Comparison of ENCODE assay signal across 12 mouse cellular contexts in genomic region chr13:98124113-98124745, GRCm38 (mm10).
DNase-seq lines count a peak whose midpoint lies in the region; ATAC-seq and TF ChIP-seq lines count a peak whose summit lies in the region.
"Had no signal": no experiment of that assay in that cellular context is flagged by ENCODE, and none has a peak within 500 bp of the region (broad histone marks: within the 10 kb centered on the region; RNA-seq: fewer than 3 reads in every experiment).

No protein-coding gene starts in this region.

- H3K27ac ChIP-seq in heart, embryonic 10.5 days: peak overlapping the region; percentile 64
- H3K27ac ChIP-seq in CH12.LX (ENCODE audit: insufficient read depth, low read depth): no peak overlapping the region
- H3K27ac ChIP-seq in heart, postnatal 0 days (ENCODE audit: low read depth): peak overlapping the region; percentile 10; the same call in 1 of the 2 replicates
- H3K27ac ChIP-seq in kidney, embryonic 16.5 days (ENCODE audit: low read length): no peak overlapping the region
- H3K27ac ChIP-seq: left cerebral cortex, adult 2 months; midbrain, embryonic 12.5 days had no signal

- no peak for TF ChIP-seq CTCF in CH12.LX (conservative IDR thresholded peaks at IDR 0.05 in 1 of 2, IDR thresholded peaks at IDR 0.05 in 1 of 2; ENCODE audit: low read depth in 2 of 2, low read length in 2 of 2)
- TF ChIP-seq CTCF in heart, postnatal 0 days (IDR thresholded peaks at IDR 0.05; ENCODE audit: low read depth): no peak

- dilution Hi-C loops in CH12.LX (cut with MboI; ENCODE audit: extremely low pct_ligation_motif_present, extremely low pct_unique_long_range_greater_than_20kb, low sequenced_read_pairs): no loop called here

- H3K4me3 ChIP-seq in heart, embryonic 10.5 days: peak overlapping the region; percentile 12; the same call in 1 of the 2 replicates
- H3K4me3 ChIP-seq in CH12.LX (replicated peaks in 1 of 3; ENCODE audit: low read depth in 2 of 3, low read length in 2 of 3, poor library complexity in 1 of 3): no peak overlapping the region
- H3K4me3 ChIP-seq in heart, postnatal 0 days (ENCODE audit: low read depth, low read length): no peak overlapping the region
- peak overlapping the region; percentile 73 for H3K4me3 ChIP-seq in megakaryocyte, embryonic 14.5 days (replicated peaks)
- no peak overlapping the region for H3K4me3 ChIP-seq in kidney, embryonic 16.5 days (ENCODE audit: low read length)
- H3K4me3 ChIP-seq: erythroblast, embryonic 14.5 days; left cerebral cortex, adult 2 months; midbrain, embryonic 12.5 days had no signal

- no peak for ATAC-seq in heart, postnatal 0 days (ENCODE audit: insufficient read depth, low read depth)
- ATAC-seq in kidney, embryonic 16.5 days (ENCODE audit: low FRiP score, low TSS enrichment): no peak

- TF ChIP-seq EP300 in CH12.LX (IDR thresholded peaks at IDR 0.05; ENCODE audit: low read length): no peak
- TF ChIP-seq EP300 in heart, postnatal 0 days (IDR thresholded peaks at IDR 0.05; ENCODE audit: low read depth): no peak

- H3K79me2 ChIP-seq in CH12.LX (replicated peaks; ENCODE audit: control insufficient read depth, extremely low read depth, insufficient read depth, poor library complexity, severe bottlenecking): no peaks in the 10 kb centered on the region

- peaks cover 34% of the 10 kb centered on the region for H3K4me1 ChIP-seq in heart, embryonic 10.5 days
- H3K4me1 ChIP-seq in CH12.LX (ENCODE audit: control insufficient read depth in 1 of 2, insufficient read depth in 2 of 2): peaks cover 0 to 38% of the 10 kb centered on the region in 2 experiments; a peak in 2 of 4 replicates
- H3K4me1 ChIP-seq in heart, postnatal 0 days (ENCODE audit: control insufficient read depth, insufficient read depth): peaks cover 13% of the 10 kb centered on the region; the same call in 1 of the 2 replicates
- peaks cover 14% of the 10 kb centered on the region for H3K4me1 ChIP-seq in megakaryocyte, embryonic 14.5 days
- 0 out of 2 replicates have a peak, but pooled peaks cover 5% of the 10 kb centered on the region for H3K4me1 ChIP-seq in kidney, embryonic 16.5 days (ENCODE audit: insufficient read depth, low read length)
- H3K4me1 ChIP-seq: midbrain, embryonic 12.5 days had no signal

- no peak for TF ChIP-seq RAD21 in CH12.LX (IDR thresholded peaks at IDR 0.05; ENCODE audit: low read depth, low read length)

- no peaks in the 10 kb centered on the region for H3K36me3 ChIP-seq in heart, embryonic 10.5 days
- H3K36me3 ChIP-seq in CH12.LX (replicated peaks in 1 of 2; ENCODE audit: control insufficient read depth in 1 of 2, insufficient read depth in 1 of 2, low read length in 1 of 2): no peaks in the 10 kb centered on the region
- H3K36me3 ChIP-seq in heart, postnatal 0 days (replicated peaks; ENCODE audit: control insufficient read depth, insufficient read depth, low read length): no peaks in the 10 kb centered on the region
- H3K36me3 ChIP-seq in megakaryocyte, embryonic 14.5 days (replicated peaks; ENCODE audit: low read length): no peaks in the 10 kb centered on the region
- no peaks in the 10 kb centered on the region for H3K36me3 ChIP-seq in kidney, embryonic 16.5 days (ENCODE audit: insufficient read depth, low read length)
- H3K36me3 ChIP-seq: midbrain, embryonic 12.5 days had no signal

- H3K4me2 ChIP-seq in CH12.LX (ENCODE audit: insufficient read depth, low read depth, poor library complexity, severe bottlenecking): peak overlapping the region; percentile 52; the same call in 1 of the 2 replicates
- peak overlapping the region; percentile 40 for H3K4me2 ChIP-seq in heart, postnatal 0 days (ENCODE audit: low read depth, low read length)
- no peak overlapping the region for H3K4me2 ChIP-seq in kidney, embryonic 16.5 days (replicated peaks; ENCODE audit: low read depth, low read length)
- H3K4me2 ChIP-seq: midbrain, embryonic 12.5 days had no signal

- no peaks in the 10 kb centered on the region for H3K27me3 ChIP-seq in heart, embryonic 10.5 days (ENCODE audit: insufficient read depth, poor library complexity, severe bottlenecking)
- H3K27me3 ChIP-seq in CH12.LX (replicated peaks): no peaks in the 10 kb centered on the region
- no peaks in the 10 kb centered on the region for H3K27me3 ChIP-seq in heart, postnatal 0 days (ENCODE audit: control insufficient read depth, insufficient read depth, low read length)
- peaks cover 65% of the 10 kb centered on the region for H3K27me3 ChIP-seq in megakaryocyte, embryonic 14.5 days (replicated peaks)
- no peaks in the 10 kb centered on the region for H3K27me3 ChIP-seq in kidney, embryonic 16.5 days (ENCODE audit: insufficient read depth, low read length)
- H3K27me3 ChIP-seq: midbrain, embryonic 12.5 days had no signal

- no peaks in the 10 kb centered on the region for H3K9me3 ChIP-seq in heart, embryonic 10.5 days
- peaks cover 2% of the 10 kb centered on the region for H3K9me3 ChIP-seq in CH12.LX (replicated peaks; ENCODE audit: low read length)
- H3K9me3 ChIP-seq in heart, postnatal 0 days (replicated peaks; ENCODE audit: control insufficient read depth, low read length): no peaks in the 10 kb centered on the region
- H3K9me3 ChIP-seq in megakaryocyte, embryonic 14.5 days: peaks cover 18% of the 10 kb centered on the region
- H3K9me3 ChIP-seq in kidney, embryonic 16.5 days (ENCODE audit: low read length): no peaks in the 10 kb centered on the region
- H3K9me3 ChIP-seq: midbrain, embryonic 12.5 days had no signal

- no peak for DNase-seq in heart, embryonic 10.5 days (ENCODE audit: low spot score)
- no peak for DNase-seq in heart, adult 9 months (ENCODE audit: low spot score in 2 of 2)
- DNase-seq in CH12.LX (ENCODE audit: extremely low read depth): peak; percentile 68
- DNase-seq in heart, postnatal 0 days (ENCODE audit: low spot score): peak; percentile 15
- DNase-seq in right cerebral cortex, postnatal 14 days: no peak
- no peak for DNase-seq in gastrocnemius, adult 8-10 months (ENCODE audit: low spot score in 2 of 2)
- DNase-seq: cerebellum, adult 9-11 months had no signal

- 37% methylated on average over 14 of the region's 14 CpGs for whole genome bisulfite sequencing in heart, embryonic 10.5 days
- WGBS in heart, postnatal 0 days: 20% methylated on average over 14 of the region's 14 CpGs
- WGBS in kidney, embryonic 16.5 days: 72% methylated on average over 14 of the region's 14 CpGs

- in situ Hi-C loops in CH12.LX (cut with MboI; ENCODE audit: low pct_ligation_motif_present, low pct_unique_long_range_greater_than_20kb, low sequenced_read_pairs): no loop called here

- TF ChIP-seq POLR2A in CH12.LX (IDR thresholded peaks at IDR 0.05; ENCODE audit: low read depth, low read length): no peak

- no peak overlapping the region for H3K9ac ChIP-seq in CH12.LX (ENCODE audit: insufficient read depth, low read depth)
- no peak overlapping the region for H3K9ac ChIP-seq in heart, postnatal 0 days (replicated peaks; ENCODE audit: low read depth, low read length)
- no peak overlapping the region for H3K9ac ChIP-seq in kidney, embryonic 16.5 days (replicated peaks; ENCODE audit: low read length)
- H3K9ac ChIP-seq: midbrain, embryonic 12.5 days had no signal

TF ChIP-seq in CH12.LX, 34 proteins besides CTCF, POLR2A, EP300 and RAD21:
- TF ChIP-seq MEF2A (IDR thresholded peaks at IDR 0.05; ENCODE audit: borderline replicate concordance, low read depth, low read length) (no peak), HCFC1 (IDR thresholded peaks at IDR 0.05; ENCODE audit: low read depth, low read length) (no peak), ETS1 (conservative IDR thresholded peaks at IDR 0.05; ENCODE audit: low read depth, low read length) (peak; percentile 52), NELFE (IDR thresholded peaks at IDR 0.05; ENCODE audit: low read depth, low read length) (no peak), TBP (conservative IDR thresholded peaks at IDR 0.05; ENCODE audit: low read depth, low read length) (no peak), BHLHE40 (IDR thresholded peaks at IDR 0.05; ENCODE audit: low read depth, low read length) (peak; percentile 47; the same call in 1 of the 2 replicates), IRF4 (IDR thresholded peaks at IDR 0.05; ENCODE audit: low read depth, low read length) (no peak), USF2 (conservative IDR thresholded peaks at IDR 0.05; ENCODE audit: low read depth, low read length) (no peak), JUN (IDR thresholded peaks at IDR 0.05; ENCODE audit: insufficient read depth, low read depth, low read length) (no peak), ELF1 (IDR thresholded peaks at IDR 0.05; ENCODE audit: low read depth, low read length) (peak; percentile 63), JUND (conservative IDR thresholded peaks at IDR 0.05; ENCODE audit: low read depth, low read length) (no peak)

Comparison
In these comparisons a context has a peak if more than half of its experiments do, and no peak if none do; other contexts are left out.
1. DNase-seq: peak in CH12.LX (single experiment) and heart, postnatal 0 days (single experiment); none in heart, embryonic 10.5 days (single experiment), heart, adult 9 months (0 of 2), right cerebral cortex, postnatal 14 days (single experiment) and gastrocnemius, adult 8-10 months (0 of 2).
2. H3K4me3 ChIP-seq: peak in heart, embryonic 10.5 days (single experiment) and megakaryocyte, embryonic 14.5 days (single experiment); none in CH12.LX (0 of 3), heart, postnatal 0 days (single experiment) and kidney, embryonic 16.5 days (single experiment).
3. H3K27ac ChIP-seq: peak in heart, embryonic 10.5 days (single experiment) and heart, postnatal 0 days (single experiment); none in CH12.LX (single experiment) and kidney, embryonic 16.5 days (single experiment).